Mouse (Mus musculus) cerebellum, adult 11 months (tissue): ENCODE results near the gene Arhgap30.
A peak's percentile ranks its signal among the peaks of the same experiment; 100 is the strongest.

Experiments
- DNase-seq: peaks from one replicate; pipeline ENCODE4 v3.0.0; 2022

Gene Arhgap30

GRCm38 (mm10) chr1:171388376-171389102 is at the start of gene Arhgap30:
Gene Arhgap30, plus strand, starts transcription at chr1:171388954.
- DNase-seq, result no peak

DNA sequence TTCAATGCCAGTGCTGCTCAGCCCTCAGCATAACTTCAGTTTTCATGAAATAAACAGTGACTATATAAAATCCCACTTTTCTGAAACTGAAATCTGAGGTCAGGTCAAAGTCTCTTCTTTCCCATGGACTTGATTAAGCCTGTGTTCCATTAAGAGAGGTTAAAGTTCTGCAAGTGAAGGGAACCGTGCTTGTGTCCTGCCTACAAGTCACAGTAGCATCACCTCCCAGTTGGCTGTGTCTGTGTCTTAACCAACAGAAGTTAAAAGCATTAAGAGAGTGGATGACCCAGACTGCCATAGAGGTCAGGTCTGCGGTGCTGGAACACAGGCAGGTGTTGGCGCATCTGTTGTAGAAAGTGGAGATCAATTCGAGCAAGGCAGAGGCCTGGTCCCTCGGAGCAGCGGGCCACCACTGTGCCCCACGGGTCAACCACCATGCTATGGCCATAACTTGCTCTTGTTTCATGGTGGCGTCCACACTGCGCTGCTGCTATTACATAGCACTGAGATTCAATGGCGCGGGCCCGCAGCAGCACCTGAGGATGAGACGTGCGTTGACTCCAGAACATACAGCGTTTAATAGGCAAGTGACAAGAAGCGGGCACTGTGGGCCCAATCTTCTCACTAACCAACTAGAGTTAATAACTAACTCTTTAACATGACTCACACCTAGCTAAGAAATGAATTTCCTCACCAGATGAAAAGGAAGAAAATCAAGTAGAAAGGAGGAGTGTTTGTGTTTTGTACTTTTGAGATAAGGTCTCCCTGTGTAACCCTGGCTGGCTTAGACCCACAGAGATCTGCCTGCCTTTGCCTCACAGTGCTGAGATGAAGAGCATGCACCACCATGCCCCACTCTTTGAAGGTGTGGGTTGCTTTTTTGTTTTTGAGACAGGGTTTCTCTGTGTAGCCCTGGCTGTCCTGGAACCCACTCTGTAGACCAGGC is 46.2 kb upstream of the Arhgap30 start:
- no peak for DNase-seq

GRCm38 (mm10) chr1:171343922-171344677 is 44.7 kb upstream of the Arhgap30 start:
- no peak for DNase-seq

- no peak for DNase-seq
Measured at GRCm38 (mm10) chr1:171344715-171345114, 44.0 kb upstream of the Arhgap30 start.

GRCm38 (mm10) chr1:171345225-171346094 is 43.3 kb upstream of the Arhgap30 start, which contains the start of the genes Nit1 and Pfdn2:
Gene Nit1, minus strand, starts transcription at chr1:171345646.
Gene Pfdn2, plus strand, starts transcription at chr1:171345670.
- peak; percentile 84 for DNase-seq

DNA sequence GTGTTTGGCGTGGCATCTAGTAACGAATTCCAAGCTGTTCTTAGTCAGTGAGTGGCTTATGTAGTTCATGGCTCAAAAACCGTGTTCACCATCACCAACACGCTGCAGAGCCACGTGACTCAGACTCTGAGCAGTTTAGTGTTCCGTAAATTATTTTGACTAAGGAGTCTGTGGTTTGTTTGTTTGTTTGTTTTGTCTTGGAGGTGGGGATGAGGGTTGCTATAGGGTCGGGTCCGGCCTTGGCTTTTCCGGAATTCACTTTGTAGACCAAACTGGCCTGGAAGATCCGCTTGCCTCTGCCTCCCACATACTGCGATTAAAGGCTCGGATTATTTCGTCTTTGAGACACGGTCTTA is 42.7 kb upstream of the Arhgap30 start:
- DNase-seq, result no peak

- no peak for DNase-seq
Measured at GRCm38 (mm10) chr1:171348665-171349064, 40.1 kb upstream of the Arhgap30 start.

- no peak for DNase-seq
Measured at GRCm38 (mm10) chr1:171349210-171349609, 39.5 kb upstream of the Arhgap30 start.

GRCm38 (mm10) chr1:171355812-171356340 is 32.9 kb upstream of the Arhgap30 start:
- no peak for DNase-seq

GRCm38 (mm10) chr1:171356814-171357213 is 31.9 kb upstream of the Arhgap30 start:
- no peak for DNase-seq

DNA sequence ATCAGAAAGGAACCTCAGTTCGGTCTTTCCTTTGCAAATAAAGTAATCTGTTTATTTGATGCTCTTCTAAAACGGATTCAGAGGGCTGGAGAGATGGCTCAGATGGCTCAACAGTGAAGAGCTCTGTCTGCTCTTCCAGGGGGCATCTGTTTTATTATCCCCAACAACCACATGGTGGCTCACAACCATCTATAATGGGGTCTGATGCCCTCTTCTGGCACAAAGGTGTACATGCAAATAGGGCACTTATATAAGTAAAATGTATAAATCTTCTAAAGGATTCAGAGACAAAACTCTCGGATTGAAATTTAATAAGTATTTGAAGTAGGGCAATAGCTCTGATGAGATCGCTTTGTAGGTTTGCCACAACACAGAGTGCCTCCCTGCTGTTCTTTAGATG is 30.3 kb upstream of the Arhgap30 start:
- DNase-seq, result no peak

GRCm38 (mm10) chr1:171360253-171360652 is 28.5 kb upstream of the Arhgap30 start:
- peak; percentile 48 for DNase-seq

DNA sequence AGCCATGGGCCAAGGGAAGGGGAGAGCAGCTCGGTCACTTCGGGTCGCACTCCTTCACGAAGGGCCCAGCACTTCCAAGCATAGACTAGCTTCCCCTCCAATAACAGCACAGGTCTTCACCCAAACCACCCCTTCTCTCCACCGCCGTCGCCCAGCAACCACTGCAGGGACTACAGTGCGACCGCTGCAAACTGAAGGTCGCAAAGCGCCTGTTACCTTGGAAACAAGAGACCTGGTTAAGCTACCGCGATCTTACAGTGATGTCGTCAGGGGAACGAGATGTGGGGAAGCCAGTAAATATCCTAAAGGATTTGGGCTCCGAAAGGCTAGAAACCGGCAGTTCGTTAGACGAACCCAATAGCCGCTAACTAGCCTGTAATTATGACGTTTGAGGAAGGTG is 28.1 kb upstream of the Arhgap30 start, which contains the start of gene Klhdc9:
Gene Klhdc9, minus strand, starts transcription at position 143 of the 400 bp plus-strand sequence.
- peak; percentile 80 for DNase-seq

DNA sequence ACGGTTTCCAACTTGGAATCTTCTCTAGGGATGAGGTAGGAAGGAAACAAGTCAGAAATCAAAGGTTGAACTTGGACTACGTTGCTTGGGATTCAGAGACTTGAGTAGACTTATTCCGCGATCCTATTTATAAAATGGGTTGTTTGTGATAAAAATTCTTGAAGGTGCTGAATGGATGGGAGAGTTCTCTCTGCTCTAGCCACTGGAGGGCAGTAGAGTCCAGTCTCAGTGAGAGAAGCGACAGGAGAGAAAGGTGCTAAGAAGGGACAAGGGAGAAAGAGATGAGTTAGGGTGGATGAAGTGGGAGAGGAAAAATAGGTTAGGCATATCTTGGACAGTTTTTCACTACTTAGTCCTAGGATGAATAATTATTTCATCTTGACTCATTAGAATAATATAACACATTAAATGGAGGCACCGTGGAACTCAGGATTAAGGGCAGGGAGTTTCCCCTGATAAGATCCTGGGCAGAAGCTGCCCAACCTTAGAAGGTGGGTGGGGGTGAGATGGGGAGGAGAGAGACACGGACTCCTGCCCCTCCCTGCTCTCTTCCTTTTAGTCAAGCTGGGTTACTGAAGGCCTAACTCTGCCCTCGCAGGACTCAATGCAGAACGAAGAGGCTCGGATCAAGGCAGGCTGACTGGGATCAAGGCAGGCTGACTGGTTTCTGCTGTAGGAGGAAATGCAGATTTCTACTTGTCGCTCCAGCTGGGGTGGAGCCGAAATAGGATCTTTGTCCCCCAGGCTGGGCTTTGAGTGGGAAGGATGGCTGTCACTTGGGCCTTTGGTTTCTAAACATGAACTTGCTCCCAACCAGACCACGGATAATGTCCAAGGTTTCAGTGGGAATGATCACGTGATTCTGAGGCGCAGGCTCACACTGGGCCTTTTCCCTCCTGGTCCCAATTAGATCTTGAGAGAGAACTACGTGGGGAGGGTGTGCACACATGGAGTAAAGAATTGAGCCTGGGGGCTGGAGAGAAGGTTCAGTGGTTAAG is 27.3 kb upstream of the Arhgap30 start:
- DNase-seq, result peak; percentile 72

DNA sequence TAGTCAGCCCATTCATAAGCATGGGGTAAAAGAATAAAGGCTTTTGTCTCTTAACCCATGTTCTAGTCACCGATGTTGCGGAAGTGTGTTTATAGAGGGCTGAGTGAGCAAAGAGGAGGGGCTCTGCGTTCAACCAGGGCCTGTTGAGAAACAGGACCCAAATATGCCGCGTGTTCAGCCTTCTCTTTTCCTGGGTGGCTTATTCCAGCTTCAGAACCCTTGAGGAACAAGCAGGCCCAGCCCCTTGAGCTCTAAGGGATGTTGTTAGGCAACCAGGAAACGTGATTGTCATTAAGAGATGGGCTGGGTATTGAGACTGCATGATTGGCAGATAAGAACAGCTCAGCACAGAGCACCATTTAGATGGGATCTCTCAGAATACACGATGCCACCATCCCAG is 22.8 kb upstream of the Arhgap30 start:
- no peak for DNase-seq

- DNase-seq, result no peak
Measured at GRCm38 (mm10) chr1:171369845-171370556, 18.8 kb upstream of the Arhgap30 start, which contains the start of gene Nectin4. Gene Nectin4, plus strand, starts transcription at chr1:171370099.

DNA sequence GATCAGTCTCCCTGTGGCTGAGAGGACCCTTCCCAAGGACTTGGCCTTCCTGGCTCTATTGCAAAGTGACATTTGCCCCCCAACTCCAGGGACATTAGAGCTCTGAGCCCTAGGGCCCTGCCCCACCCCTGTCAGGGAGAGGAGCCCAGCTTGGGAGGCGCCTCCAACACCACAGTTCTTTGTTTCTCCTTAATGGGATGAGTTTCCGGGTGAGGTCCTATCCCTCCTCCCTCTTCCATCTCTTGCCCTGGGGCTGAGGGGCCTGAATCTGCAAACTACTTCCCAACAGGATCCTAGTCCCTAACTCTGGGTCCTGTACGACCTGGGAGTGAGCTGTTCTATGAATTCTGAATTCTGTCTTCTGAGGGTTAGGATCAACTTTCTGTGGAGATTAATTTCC is 15.9 kb upstream of the Arhgap30 start:
- DNase-seq, result no peak

GRCm38 (mm10) chr1:171373946-171374345 is 14.8 kb upstream of the Arhgap30 start:
- no peak for DNase-seq

DNA sequence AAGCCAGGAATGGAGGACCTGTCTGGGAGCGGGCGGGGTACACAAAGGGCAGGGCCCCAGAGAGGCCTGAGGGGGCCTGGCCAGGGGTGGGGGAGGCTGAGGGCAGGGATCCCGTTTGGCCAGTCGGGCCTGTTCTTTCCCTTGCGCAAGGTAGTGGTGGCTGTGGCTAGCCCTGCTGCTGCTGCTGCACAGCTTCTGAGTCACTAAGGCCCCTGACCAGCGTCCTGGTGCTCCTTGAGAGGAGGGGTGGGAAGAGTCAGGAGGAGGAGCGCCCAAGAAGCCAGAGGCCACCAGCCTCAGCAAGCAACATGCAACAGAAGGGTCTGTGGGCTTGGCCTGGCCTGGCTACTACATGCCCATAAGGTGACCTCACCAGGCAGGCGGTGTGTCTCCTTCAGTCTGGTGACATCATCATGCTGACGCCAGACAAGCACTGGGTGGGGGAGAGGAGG is 13.1 kb upstream of the Arhgap30 start:
- DNase-seq, result no peak
